Mouse (Mus musculus) urinary bladder, postnatal 10 days (tissue): ENCODE measurements around the gene Cyp2j5.
"Not testable (repeated sequence)": the region's sequence is repeated elsewhere in the genome, so short reads cannot be mapped to it uniquely, and the experiment has no call there.

Source experiments
- DNase-seq: peaks from one replicate; pipeline ENCODE4 v3.0.0; 2022; ENCODE audit warnings: low spot score

Gene Cyp2j5

DNA sequence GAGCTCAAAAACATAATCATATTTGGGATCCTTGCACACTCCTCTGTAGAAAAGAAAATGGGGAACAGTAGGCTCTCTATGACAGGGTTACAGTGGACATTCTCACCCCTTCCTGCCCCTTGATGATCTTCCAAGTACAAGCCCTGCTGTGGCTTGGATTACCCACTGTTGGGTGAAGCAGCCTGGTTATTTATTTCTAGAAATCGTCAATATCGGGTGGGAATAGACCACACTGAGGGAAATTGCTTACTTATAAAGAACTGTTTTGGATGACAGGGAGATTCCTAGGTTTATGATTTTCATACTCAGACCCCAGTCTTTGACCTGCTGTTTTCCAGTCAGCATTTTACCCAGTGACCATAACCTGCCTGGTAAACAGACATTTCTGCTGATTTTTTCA, at the start of gene Cyp2j5:
Gene Cyp2j5, minus strand, starts transcription at position 164 of the 400 bp plus-strand sequence.
- no peak for DNase-seq

DNA sequence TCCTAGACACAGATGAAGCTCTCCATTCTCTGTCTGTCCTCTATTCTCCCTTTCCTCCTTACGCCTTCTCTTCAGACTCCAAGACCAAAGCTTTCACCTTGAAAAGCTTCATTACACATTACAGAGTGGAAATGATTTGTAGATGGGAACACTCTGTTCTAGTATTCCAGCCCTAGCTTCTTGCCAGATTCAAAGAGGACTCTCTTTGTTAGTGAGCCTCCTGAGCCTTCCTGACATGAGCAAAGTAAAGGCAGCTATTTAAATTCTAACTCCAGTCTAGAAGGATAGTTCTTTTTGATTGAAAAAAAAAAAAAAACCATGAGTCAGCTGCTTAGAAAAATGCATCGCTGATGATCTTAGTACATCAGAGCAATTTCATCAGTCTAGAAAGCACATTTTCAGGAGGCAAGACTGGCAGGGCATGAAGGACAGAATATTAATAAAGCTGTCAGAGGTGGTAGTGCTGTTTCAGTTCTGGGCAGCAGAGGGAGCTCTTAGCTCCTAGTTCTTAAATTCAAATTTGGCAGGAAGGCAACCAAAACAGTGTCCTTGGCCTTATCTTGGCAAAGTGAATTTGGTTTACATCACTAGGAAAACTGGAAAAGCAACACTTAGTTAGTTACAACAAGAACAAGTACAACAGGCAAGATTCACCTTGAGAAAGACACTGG, 41.5 kb upstream of the Cyp2j5 start:
- DNase-seq, result no peak

DNA sequence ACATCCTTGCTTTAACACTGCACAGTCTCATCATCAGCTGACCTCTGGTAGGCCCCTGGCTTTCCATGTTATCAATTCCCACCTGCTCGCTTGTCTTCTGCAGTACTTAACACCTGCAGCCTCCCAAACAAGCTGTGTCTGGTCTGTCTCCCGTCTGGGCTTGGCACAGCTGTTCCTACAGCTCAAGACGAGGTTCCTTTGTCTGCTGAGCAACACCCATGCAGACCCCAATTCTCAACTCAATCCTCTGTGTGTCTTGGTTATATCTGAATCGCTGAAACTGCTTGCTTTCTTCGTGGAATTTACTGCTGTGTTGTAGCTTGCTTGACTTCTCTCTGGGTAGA, 34.2 kb upstream of the Cyp2j5 start:
- DNase-seq, result no peak

DNA sequence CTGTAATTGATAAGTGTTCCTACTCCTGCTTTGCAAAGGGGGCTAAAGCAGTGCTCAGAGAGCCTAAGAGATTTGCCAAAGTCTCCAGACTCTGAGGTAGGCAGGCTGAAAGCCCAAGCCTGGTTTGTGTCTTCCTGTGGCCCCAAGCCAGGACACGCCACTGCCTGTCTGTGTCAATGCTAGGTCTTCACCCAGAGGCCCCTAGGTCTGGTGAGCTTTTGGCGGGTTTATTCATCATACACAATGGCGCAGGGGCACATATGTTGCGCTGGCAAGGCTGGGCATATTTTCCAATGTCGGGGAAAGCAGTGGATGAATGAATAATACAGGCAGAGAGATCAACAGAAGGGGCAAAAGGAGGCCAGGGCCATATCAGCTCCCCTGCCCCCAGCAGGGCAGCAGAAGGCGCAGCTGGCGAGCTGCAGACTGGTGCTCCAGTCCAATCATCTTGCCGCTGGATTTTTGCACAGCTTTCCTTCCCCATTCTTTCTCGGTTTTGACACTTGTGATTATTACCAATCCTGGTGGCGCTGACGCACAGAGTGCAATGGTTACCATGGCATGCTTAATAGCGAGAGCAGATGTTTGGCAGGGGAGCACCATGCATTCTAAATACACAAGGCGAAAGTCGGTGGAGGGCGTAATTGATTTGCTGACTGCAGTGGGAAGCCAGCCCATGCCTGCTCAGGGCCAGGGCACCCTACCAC, 33.7 kb upstream of the Cyp2j5 start:
- DNase-seq, result no peak

GRCm38 (mm10) chr4:96696614-96697360, 32.8 kb upstream of the Cyp2j5 start:
- DNase-seq, result no peak

DNA sequence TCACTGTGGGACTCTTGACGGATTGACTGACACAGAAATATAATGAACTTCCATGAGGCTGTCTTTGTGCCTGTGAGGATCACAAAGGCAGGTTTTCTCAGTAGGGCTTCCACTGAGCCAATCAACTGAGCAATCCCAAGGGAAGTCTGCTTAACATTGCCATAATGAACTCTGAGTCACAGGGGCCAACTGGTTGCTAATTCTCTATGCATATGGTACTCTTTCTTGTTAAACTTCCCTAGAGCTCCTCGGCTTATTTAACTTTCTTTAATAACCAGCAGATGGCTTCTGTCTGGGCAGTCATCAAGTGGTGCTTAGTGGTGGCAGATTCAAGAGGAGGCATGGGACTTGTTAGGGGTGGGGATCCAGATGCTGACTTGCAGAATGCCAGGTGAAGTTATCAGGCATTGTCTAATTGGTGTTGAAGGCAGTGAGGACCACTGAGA, 23.4 kb upstream of the Cyp2j5 start:
- no peak for DNase-seq

GRCm38 (mm10) chr4:96683474-96683873, 19.5 kb upstream of the Cyp2j5 start:
- DNase-seq, result no peak

DNA sequence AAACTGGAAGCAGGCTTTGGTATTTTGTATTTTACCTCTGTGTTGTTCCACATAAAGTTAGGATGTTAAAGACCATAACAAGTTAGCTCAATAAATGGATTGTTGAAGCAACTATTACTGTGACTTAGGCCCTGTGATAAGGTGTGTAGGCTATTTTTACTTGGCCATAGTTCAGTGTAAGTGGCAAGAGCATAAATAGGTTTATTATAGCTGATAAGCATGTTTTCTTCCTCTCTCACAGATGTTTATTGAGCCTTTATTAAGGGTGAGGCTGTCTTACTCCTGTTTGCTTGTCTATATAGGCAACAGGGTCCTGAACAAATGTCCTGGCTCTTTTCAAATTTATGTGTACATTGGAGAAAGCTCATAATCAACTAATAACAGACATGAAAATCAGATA, 17.0 kb upstream of the Cyp2j5 start:
- DNase-seq, result no peak

- no peak for DNase-seq
Observed at GRCm38 (mm10) chr4:96680233-96680632, 16.3 kb upstream of the Cyp2j5 start.

DNA sequence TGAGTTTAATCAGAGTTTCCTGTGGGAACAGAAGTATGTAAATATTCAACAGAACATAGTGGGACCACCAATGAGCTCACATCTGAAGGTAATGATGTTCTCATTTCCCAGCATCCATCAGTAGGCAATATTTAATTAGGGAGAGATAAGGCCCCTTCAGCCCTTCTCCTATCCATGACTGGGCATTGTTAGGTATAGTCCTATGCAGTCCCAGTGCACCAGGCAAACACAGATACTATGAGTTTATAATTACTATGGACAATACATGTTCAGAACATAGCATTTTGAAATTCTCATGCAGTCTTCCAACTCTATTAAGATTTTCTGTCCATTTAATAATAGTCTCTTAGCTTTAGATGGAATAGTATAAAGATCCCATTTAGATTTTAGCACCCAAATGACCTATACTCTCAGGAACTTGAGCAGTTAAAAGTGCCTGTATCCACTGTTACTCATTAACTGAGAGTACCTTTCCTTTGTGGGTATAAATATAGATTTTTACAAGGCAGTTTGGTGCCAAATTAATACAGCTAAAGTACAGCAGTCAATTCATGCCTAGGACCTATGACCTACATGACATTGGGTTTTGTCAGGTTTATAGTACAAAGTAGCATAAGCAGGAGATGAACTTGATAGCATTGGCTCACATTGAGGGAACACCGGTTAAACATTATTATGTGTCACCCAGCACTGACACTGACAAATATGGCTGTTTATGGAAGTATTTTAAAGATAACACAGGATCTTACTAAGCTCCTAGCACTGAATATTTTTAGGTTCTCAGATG, 907 bp upstream of the Cyp2j5 start:
- no peak for DNase-seq

- no peak for DNase-seq
Observed at GRCm38 (mm10) chr4:96635455-96635854, 28.5 kb downstream of the Cyp2j5 start.

GRCm38 (mm10) chr4:96622474-96622873, 41.5 kb downstream of the Cyp2j5 start:
- DNase-seq, result no peak

- no peak for DNase-seq
Observed at GRCm38 (mm10) chr4:96591791-96592150, 72.2 kb downstream of the Cyp2j5 start.

DNA sequence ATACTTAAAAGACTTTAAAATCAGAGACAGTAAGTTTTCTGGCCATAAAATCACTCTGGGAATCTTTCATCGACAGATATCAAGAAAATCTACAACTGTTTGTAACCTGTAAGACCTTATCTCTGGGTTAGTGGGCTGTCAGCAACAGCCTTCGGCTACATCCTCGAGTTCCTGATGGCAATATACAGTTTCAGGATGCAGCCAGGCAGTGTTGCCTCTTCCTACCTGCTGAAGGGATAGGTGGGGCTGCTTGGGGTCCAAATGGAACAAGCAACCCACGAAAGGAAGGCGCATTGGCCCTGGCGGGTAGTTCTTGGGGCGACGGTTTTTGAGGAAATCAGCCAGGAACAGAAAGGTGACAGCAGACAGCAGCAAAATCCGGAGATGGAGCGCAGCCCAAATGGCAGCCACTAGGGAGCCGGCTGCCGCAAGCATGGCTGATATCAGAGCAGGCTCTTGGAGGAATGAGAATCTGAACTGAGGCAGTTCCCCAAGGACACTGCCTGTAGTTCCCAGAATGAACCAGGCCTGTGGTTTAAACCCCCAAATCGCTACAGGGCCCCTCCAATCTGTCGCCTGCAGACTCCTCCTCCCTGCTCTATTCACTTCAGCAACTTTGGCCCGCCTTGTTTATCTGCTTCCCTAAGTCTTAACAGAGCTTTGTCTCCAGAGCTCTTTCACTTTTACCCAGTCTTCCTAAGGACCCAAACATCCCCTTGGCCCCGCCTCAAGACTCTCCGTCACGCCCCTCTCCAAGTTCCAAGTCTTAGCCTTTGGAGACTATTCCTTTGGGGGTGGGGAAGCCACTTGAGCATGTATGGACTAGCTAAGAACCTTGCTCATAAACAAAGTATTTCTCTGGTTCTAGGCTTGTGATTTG, 72.8 kb downstream of the Cyp2j5 start, which contains the start of gene Cyp2j9:
Gene Cyp2j9, minus strand, starts transcription at position 668 of the 880 bp plus-strand sequence.
- DNase-seq, result no peak

GRCm38 (mm10) chr4:96581425-96582088, 82.4 kb downstream of the Cyp2j5 start:
- no peak for DNase-seq

- DNase-seq, result not testable (repeated sequence)
Observed at GRCm38 (mm10) chr4:96580351-96580750, 83.6 kb downstream of the Cyp2j5 start.
